Comparison of ENCODE assay signal across 12 mouse cellular contexts in the genomic region with DNA sequence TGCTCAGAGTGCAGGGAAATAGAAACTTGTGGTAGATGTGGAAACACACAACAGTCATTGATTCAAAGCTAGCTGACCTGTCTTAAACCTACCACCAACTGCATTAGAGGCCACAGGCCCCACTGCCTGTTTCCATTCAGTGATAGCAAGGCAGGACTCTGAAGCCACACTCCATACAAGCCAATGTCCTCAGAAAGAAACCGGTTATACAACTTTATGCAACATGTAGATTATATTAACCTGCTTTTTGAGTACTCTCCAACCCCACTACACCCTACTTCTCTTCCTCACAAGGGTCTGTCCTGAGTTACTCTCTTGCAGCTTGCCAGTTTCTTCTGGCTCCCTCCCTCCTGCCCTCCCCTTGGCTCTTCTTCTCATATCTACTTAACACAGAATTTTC. TPM values are rescaled to one million over a fixed set of nuclear protein-coding genes. Genes with fewer than 3 reads are reported as not detected.
A peak's percentile ranks its signal among the peaks of the same experiment; 100 is the strongest.
DNase-seq lines count a peak whose midpoint lies in the region; ATAC-seq lines count a peak whose summit lies in the region.
"Not testable (repeated sequence)": the region's sequence is repeated elsewhere in the genome, so short reads cannot be mapped to it uniquely, and the experiment has no call there.
"Had no signal": no experiment of that assay in that cellular context is flagged by ENCODE, and none has a peak within 500 bp of the region (broad histone marks: within the 10 kb centered on the region; RNA-seq: fewer than 3 reads in every experiment).

No protein-coding gene starts in this region.

- H3K36me3 ChIP-seq in lung, embryonic 15.5 days = not testable (repeated sequence)

- not testable (repeated sequence) for H3K27me3 ChIP-seq in lung, embryonic 15.5 days

- WGBS in lung, embryonic 15.5 days = 50% methylated on average over 1 of the region's 1 CpGs

- H3K4me1 ChIP-seq in lung, embryonic 15.5 days = not testable (repeated sequence)

- H3K4me2 ChIP-seq in lung, embryonic 15.5 days = not testable (repeated sequence)

- not testable (repeated sequence) for H3K9me3 ChIP-seq in lung, embryonic 15.5 days

- DNase-seq in induced T-regulatory cell, adult 2 months (ENCODE audit: low read depth) = peak; percentile 20
- DNase-seq in lung, adult 18-20 months = peak; percentile 50 to 79
- peak; percentile 66 for DNase-seq in lung, postnatal 10 days
- DNase-seq in lung, postnatal 36 days = peak; percentile 87

- not testable (repeated sequence) for H3K4me3 ChIP-seq in lung, embryonic 15.5 days

- ATAC-seq in lung, embryonic 15.5 days (ENCODE audit: borderline replicate concordance, extremely low read depth, low FRiP score, low TSS enrichment) = peak; percentile 88

- not testable (repeated sequence) for H3K27ac ChIP-seq in lung, embryonic 15.5 days

- not testable (repeated sequence) for H3K9ac ChIP-seq in lung, embryonic 15.5 days

RNA-seq across cellular contexts. Expression of a gene that starts 1.5 kb away (rescaled TPM):
- polyA plus RNA-seq in lung, embryonic 15.5 days (2015; fragmentation: Nextera tagmentation; extraction: Ambion mirVana) = 1.9 and 2.6 TPM in 2 replicates
- polyA plus RNA-seq: cortical plate, adult 2 months; embryonic facial prominence, embryonic 10.5 days; erythroblast, embryonic 14.5 days; forebrain, embryonic 12.5 days; forebrain, embryonic 15.5 days; heart, embryonic 10.5 days; hindbrain, embryonic 11.5 days had no signal

RNA-seq across cellular contexts. Expression of a gene that starts 13.1 kb away (rescaled TPM):
- polyA plus RNA-seq in lung, embryonic 15.5 days (2015; fragmentation: Nextera tagmentation; extraction: Ambion mirVana) = 40.1 and 42.8 TPM in 2 replicates

Comparison
In these comparisons a context has a peak if more than half of its experiments do, and no peak if none do; other contexts are left out.
1. DNase-seq: peak in every context shown above with its lines; median percentile 87 in lung, postnatal 36 days; 66 in lung, postnatal 10 days; 64 in lung, adult 18-20 months; 20 in induced T-regulatory cell, adult 2 months.